Mouse (Mus musculus) lung, embryonic 16.5 days (tissue): ENCODE data around the gene Ssbp3. TPM values are rescaled to one million over a fixed set of nuclear protein-coding genes. Genes with fewer than 3 reads are reported as not detected.

Experiments used
- ATAC-seq: fragments of 200-750 bp; cut with Nextera tagmentation; 2 replicates; pipeline ENCODE4 v1.8.0; 2017; ENCODE audit warnings: low read depth, mild to moderate bottlenecking, moderate library complexity
- H3K27ac ChIP-seq: fragments of 300-500 bp; sonication (generic); 2 replicates; pipeline ENCODE4 v1.5.1; 2014; ENCODE audit warnings: mild to moderate bottlenecking, control low read depth, low read length
- H3K27me3 ChIP-seq: fragments of 300-500 bp; sonication (generic); 2 replicates; pipeline ENCODE4 v1.6.1; 2014; ENCODE audit warnings: low read depth, low read length, mixed read lengths; ENCODE audit not compliant: control insufficient read depth, insufficient read depth
- H3K36me3 ChIP-seq: fragments of 300-500 bp; sonication (generic); 2 replicates; pipeline ENCODE4 v1.6.1; 2014; ENCODE audit warnings: low read length; ENCODE audit not compliant: control insufficient read depth, insufficient read depth
- H3K4me1 ChIP-seq: fragments of 300-500 bp; sonication (generic); replicated peaks from 2 replicates; pipeline ENCODE4 v1.6.1; 2014; ENCODE audit warnings: low read length, mixed read lengths; ENCODE audit not compliant: control insufficient read depth, insufficient read depth
- H3K4me2 ChIP-seq: fragments of 300-500 bp; sonication (generic); 2 replicates; pipeline ENCODE4 v1.6.1; 2014; ENCODE audit warnings: low read depth, low read length, control low read depth
- H3K4me3 ChIP-seq: fragments of 300-500 bp; sonication (generic); 2 replicates; pipeline ENCODE4 v1.5.1; 2014; ENCODE audit warnings: mild to moderate bottlenecking, low read length, control low read depth
- H3K9ac ChIP-seq: fragments of 300-500 bp; sonication (generic); 2 replicates; pipeline ENCODE4 v1.6.1; 2014; ENCODE audit warnings: low read length, control low read depth
- H3K9me3 ChIP-seq: fragments of 300-500 bp; sonication (generic); 2 replicates; pipeline ENCODE4 v1.6.1; 2016; ENCODE audit warnings: low read length; ENCODE audit not compliant: control insufficient read depth
- WGBS: fragments of 180-500 bp; shearing (Covaris S2); extraction: QIAGEN DNeasy Blood & Tissue Kit; methylation state at CpG from one replicate; pipeline ENCODE4 v1.1.7; 2014; 5-methylcytosine and 5-hydroxymethylcytosine counted together
- polyA plus RNA-seq: library from polyadenylated mRNA; unstranded; fragments of >200 nt; fragmentation: Nextera tagmentation; extraction: Ambion mirVana; gene quantifications from 2 replicates; pipeline ENCODE4 v1.2.1, GENCODE M21; 2015

Ssbp3 gene
- polyA plus RNA-seq, 1 experiment from 2014 or later: 61.7 TPM

GRCm38 (mm10) chr4:107048568-107049162 lies 138.2 kb downstream of the Ssbp3 start:
- WGBS: 77% methylated on average over 11 of the region's 11 CpGs
- no peaks in the 10 kb centered on the region for H3K27me3 ChIP-seq
- no peak overlapping the region for H3K4me3 ChIP-seq
- H3K9me3 ChIP-seq: no peaks in the 10 kb centered on the region
- H3K27ac ChIP-seq: no peak overlapping the region
- H3K9ac ChIP-seq: no peak overlapping the region
- ATAC-seq: no peak
- H3K36me3 ChIP-seq: peaks cover 10% of the 10 kb centered on the region
- H3K4me1 ChIP-seq: no peaks in the 10 kb centered on the region
- no peak overlapping the region for H3K4me2 ChIP-seq

GRCm38 (mm10) chr4:107051889-107052288 lies 141.4 kb downstream of the Ssbp3 start:
- 45% methylated on average over 4 of the region's 4 CpGs for WGBS
- H3K4me2 ChIP-seq: no peak overlapping the region
- no peak overlapping the region for H3K27ac ChIP-seq
- H3K36me3 ChIP-seq: peaks cover 14% of the 10 kb centered on the region
- no peaks in the 10 kb centered on the region for H3K4me1 ChIP-seq
- ATAC-seq: no peak
- H3K27me3 ChIP-seq: no peaks in the 10 kb centered on the region
- no peaks in the 10 kb centered on the region for H3K9me3 ChIP-seq
- no peak overlapping the region for H3K9ac ChIP-seq
- no peak overlapping the region for H3K4me3 ChIP-seq

- Histone ChIP-seq H3K9ac (no peak overlapping the region), H3K27ac (no peak overlapping the region), H3K27me3 (no peaks in the 10 kb centered on the region), H3K4me1 (no peaks in the 10 kb centered on the region), H3K4me2 (no peak overlapping the region), H3K36me3 (peaks cover 13% of the 10 kb centered on the region), H3K4me3 (no peak overlapping the region), H3K9me3 (no peaks in the 10 kb centered on the region)
- 44% methylated on average over 5 of the region's 5 CpGs for WGBS
- ATAC-seq: no peak
Observed at GRCm38 (mm10) chr4:107052962-107053553, 142.6 kb downstream of the Ssbp3 start.

- Histone ChIP-seq H3K27me3 (no peaks in the 10 kb centered on the region), H3K4me2 (no peak overlapping the region), H3K36me3 (peaks cover 31% of the 10 kb centered on the region), H3K4me1 (no peaks in the 10 kb centered on the region), H3K4me3 (no peak overlapping the region), H3K9ac (no peak overlapping the region), H3K9me3 (no peaks in the 10 kb centered on the region), H3K27ac (no peak overlapping the region)
- WGBS: 74% methylated on average over 3 of the region's 3 CpGs
- ATAC-seq: no peak
Observed at GRCm38 (mm10) chr4:107056088-107056487, 145.6 kb downstream of the Ssbp3 start.

- Histone ChIP-seq H3K27ac (no peak overlapping the region), H3K4me1 (no peaks in the 10 kb centered on the region), H3K4me3 (no peak overlapping the region), H3K9ac (no peak overlapping the region), H3K9me3 (no peaks in the 10 kb centered on the region), H3K4me2 (no peak overlapping the region), H3K27me3 (no peaks in the 10 kb centered on the region), H3K36me3 (peaks cover 40% of the 10 kb centered on the region)
- WGBS: 82% methylated on average over 5 of the region's 5 CpGs
- no peak for ATAC-seq
Observed at GRCm38 (mm10) chr4:107058346-107058745, 147.8 kb downstream of the Ssbp3 start.

GRCm38 (mm10) chr4:107058781-107059180 lies 148.3 kb downstream of the Ssbp3 start:
- Histone ChIP-seq H3K4me3 (no peak overlapping the region), H3K4me1 (no peaks in the 10 kb centered on the region), H3K36me3 (peaks cover 43% of the 10 kb centered on the region), H3K27me3 (no peaks in the 10 kb centered on the region), H3K9me3 (no peaks in the 10 kb centered on the region), H3K9ac (no peak overlapping the region), H3K27ac (no peak overlapping the region), H3K4me2 (no peak overlapping the region)
- WGBS: 68% methylated on average over 6 of the region's 6 CpGs
- ATAC-seq: no peak

- Histone ChIP-seq H3K27ac (no peak overlapping the region), H3K4me2 (no peak overlapping the region), H3K4me1 (peaks cover 7% of the 10 kb centered on the region), H3K9me3 (no peaks in the 10 kb centered on the region), H3K36me3 (peaks cover 46% of the 10 kb centered on the region), H3K27me3 (no peaks in the 10 kb centered on the region), H3K4me3 (no peak overlapping the region), H3K9ac (no peak overlapping the region)
- ATAC-seq: no peak
- WGBS: 83% methylated on average over 4 of the region's 4 CpGs
Observed at GRCm38 (mm10) chr4:107061560-107061959, 151.1 kb downstream of the Ssbp3 start.

GRCm38 (mm10) chr4:107063214-107063613 lies 152.7 kb downstream of the Ssbp3 start:
- 82% methylated on average over 3 of the region's 3 CpGs for WGBS
- peaks cover 38% of the 10 kb centered on the region for H3K36me3 ChIP-seq
- no peak for ATAC-seq

GRCm38 (mm10) chr4:107064394-107065098 lies 154.0 kb downstream of the Ssbp3 start:
- 78% methylated on average over 5 of the region's 5 CpGs for WGBS
- H3K27me3 ChIP-seq: no peaks in the 10 kb centered on the region
- H3K36me3 ChIP-seq: peaks cover 34% of the 10 kb centered on the region
- H3K4me1 ChIP-seq: peaks cover 12% of the 10 kb centered on the region
- ATAC-seq: no peak
- H3K9me3 ChIP-seq: no peaks in the 10 kb centered on the region
- H3K4me3 ChIP-seq: no peak overlapping the region
- no peak overlapping the region for H3K27ac ChIP-seq
- H3K4me2 ChIP-seq: no peak overlapping the region
- no peak overlapping the region for H3K9ac ChIP-seq

More at GRCm38 (mm10) chr4:107063214-107063613, 152.7 kb downstream of the Ssbp3 start:
- Histone ChIP-seq H3K4me1 (peaks cover 12% of the 10 kb centered on the region), H3K27me3 (no peaks in the 10 kb centered on the region), H3K4me3 (no peak overlapping the region), H3K27ac (no peak overlapping the region), H3K9me3 (no peaks in the 10 kb centered on the region), H3K4me2 (no peak overlapping the region), H3K9ac (no peak overlapping the region)
